Mouse (Mus musculus) urinary bladder, postnatal 14 days (tissue): ENCODE measurements around the gene Mylk2.

Experiments used
- DNase-seq: peaks from one replicate; pipeline ENCODE4 v3.0.0; 2021; ENCODE audit warnings: low spot score

Mylk2 gene

DNA sequence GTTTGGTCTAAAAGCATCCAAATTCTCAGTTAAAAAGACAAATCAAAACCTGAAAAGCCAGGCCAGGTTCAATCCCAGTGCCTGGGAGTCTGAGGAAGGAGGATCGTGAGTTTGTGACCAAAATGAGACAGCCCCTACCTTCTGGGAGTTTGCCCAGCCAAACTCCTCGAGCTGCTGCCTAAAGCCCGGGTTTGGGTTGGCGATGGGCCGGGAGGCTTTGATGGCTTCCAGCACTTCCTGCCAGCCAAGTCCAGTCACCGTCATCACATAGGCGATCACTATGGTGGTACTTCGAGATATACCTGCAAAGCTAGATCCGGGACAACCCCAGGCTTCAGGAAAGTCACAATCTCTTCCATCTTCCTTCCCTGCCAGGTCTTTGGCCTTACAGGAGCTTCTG is 32.9 kb downstream of the Mylk2 start:
- no peak for DNase-seq

DNA sequence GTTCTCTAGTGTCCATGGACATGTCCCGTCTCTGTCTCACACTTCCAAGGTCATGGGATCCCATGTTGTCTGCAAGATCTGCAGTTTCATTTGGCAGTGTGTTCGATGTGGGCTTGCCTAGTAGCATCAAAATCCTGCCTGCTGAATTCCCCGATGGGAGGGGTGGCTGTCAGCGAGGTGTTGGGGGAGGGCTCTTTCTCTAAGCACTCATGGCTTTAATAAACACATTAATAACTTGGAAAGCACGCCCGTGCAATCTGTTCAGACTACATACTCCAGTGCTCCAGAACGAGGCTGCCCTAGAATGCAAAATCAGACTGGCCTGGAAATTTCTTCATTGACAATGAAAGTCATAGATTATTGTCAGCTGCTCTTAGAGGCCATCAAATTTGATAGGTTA is 35.9 kb downstream of the Mylk2 start:
- no peak for DNase-seq

DNA sequence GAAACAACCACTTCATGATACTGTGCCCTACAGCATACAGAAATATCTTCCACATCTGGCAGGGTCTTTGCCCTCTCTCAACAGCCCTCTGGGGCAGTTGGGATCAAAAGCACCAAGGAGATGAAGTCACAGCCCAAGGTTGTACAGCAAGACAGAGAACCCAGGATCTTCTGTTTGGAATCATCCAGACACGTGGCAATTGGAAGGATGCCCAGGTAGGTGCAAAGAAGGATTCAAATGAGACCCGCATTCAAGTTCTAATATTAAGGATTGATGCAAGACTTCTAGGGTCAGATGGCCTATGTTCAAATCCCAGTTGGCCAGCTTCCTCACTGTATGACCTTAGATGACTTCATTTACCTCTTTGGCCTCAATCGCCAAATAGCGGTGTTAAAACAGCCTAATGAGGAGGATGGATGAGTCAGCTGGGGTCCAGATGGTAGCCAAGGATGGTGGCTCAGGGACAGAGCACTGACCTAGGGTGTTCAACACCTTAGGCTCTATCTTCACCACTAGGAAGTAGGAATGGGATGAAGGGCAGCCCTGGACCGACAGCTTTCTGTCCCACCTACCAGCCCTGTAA is 37.4 kb downstream of the Mylk2 start:
- no peak for DNase-seq

DNA sequence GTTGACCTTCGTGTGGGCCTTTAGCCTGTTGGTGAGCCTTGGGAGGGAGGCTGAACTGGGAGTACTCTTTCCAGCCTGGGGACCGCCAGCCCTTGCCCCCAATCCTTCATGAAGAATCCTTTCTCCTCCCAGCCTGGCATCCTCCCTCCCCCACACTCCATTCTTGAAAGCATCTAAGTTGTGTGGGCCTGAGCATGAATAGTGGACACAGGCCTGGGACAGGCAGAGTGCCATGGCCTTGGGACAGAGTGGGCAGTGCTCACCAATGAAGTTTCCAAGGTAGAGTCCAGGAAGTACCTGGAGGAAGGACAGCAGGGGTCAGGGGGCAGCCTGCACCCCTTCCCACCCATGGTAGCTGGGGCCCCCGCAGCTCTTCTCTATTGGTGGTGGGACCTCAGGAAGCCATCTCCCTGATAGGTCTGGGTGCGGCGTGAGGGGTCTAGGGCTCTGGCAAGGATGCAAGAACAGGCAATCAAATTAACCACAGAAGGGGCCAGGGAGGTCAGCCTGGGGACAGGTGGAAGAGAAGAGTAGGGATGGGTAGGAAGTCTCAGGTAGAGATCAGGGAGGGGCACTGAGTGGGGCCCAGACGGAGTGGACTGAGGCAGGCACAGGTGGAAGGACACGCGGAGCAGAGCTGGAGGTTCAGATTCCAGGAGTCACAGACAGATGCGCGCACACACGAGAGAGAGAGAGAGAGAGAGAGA is 39.4 kb downstream of the Mylk2 start:
- no peak for DNase-seq

DNA sequence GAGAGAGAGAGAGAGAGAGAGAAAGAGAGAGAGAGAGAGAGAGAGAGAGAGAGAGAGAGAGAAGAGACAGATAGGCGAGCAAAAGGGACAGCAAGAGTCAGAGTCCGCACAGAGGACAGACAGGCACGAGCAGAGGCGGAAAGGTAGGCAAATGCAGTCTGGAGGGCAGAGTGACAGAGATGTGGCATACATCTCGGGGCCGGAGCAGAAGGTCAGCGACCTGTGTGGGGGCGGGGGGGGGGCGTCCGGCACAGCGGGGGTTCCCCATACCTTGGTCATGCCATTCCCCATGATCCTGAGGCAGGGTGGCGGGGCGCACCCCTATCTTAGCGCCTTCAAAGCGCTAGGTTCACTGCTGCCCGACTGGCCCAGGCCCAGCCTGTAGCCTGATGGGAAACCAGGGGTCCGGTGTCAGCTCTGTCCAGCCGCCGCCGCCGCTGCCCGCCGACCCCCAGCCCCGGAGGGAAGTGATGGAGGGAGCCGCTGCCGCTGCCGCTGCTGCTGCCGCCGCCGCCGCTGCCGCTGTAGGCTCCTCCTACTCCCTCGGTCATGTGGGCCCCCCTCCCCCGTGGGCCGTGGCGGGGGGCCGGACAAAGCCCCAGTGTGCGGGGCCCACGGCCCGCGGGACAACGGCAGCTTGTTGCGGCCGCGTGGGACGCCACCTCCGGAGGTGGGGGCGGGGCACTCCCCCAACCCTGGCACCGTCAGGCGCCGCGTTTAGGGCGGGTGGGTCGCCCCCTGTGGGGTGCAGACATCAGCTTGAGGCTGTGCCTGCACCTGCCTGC is 40.1 kb downstream of the Mylk2 start, which contains the start of gene Dusp15:
TSS of gene Dusp15 (minus strand) at position 634 of the 785 bp plus-strand sequence.
- no peak for DNase-seq

DNA sequence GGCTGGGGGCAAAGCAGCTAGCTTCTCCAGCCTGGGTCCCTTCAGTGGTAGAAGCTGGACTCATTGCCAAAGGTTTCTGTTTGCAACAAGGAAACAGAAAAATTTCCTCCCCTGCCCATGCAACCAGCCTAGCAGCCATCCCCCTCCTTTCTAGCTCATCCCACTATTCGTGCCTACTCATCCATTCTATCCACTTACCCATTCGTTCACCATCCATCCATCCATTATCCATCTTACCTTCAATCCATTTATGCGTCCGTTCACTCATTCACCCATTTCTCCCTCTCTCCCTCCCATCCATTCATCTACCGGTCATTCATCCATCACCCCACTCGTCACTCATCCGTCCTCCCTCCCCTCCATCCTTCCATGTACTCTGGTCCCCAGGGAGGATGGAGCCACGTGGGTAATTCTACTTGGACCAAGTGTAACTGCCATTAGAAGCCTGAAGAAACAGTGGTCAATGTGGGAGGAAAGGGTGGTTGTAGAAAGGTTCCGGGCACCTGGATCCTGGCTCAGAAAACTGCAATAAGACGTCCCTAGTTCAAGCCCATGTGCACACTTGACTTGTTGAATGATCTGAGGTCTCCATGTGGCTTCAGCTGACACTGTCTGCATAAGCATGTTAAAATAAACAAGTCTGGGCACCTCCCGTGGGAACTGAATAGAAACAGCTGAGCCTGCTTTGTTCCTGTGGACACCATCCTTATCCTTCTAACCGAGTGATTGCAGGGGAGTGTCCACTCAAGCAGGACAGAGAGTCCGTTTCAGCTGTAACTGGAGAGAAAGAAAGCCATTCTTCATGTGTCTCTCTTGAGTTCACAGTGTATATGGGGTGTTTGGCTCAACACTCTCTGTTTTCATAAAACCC is 40.9 kb downstream of the Mylk2 start:
- DNase-seq: no peak

DNA sequence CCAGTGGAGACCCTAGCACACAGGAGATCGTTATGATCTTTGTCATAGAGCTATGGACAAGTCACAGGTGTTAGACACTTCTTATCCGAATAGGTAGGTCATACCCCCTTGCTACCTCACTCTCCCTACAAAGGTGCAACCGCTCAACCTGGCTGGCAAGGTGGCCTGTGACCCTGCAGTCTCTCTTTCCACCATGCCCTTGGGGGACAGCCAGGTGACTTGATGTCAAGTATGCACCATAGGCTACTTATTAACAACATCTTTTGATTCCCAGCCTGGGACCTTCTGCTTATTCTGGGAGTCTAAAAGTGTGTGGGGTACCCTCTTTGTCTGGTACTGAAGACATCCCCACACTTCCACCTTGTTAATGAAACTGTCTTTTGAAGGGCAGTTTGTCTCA is 47.0 kb downstream of the Mylk2 start:
- no peak for DNase-seq

DNA sequence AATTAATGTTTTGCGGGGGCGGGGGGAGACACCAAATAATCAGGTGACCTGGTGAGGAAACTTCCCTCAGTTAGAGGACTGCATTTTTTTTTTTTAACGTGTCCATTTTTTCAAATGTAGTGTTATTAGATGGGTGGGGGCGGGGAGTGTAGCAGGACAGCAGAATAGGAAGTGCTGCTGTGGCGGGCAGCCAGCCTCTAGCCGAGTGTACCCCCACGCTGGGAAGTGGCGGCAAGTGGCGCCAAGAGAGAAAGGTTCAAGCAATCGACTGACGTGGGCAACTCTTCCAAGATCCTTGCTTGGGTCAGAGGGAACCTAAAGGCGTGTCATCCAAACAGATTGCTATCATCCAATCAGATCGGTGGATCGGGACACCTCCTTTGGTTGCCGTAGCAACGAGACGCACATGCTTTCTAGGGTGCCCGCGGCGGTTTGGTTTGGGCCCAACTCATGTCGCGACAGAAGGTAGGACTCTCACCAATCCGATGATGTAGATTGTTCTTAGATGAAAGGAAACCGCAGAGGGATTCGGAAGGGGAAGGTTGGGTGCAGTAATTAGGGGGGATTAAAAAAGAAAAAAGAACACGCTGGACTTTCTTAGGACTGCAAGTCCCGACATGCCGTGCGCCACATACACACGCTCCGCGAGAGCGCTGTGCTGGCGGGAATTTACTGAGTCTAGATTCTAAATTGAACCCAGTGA is 51.1 kb downstream of the Mylk2 start, which contains the start of gene Ttll9:
TSS of gene Ttll9 (plus strand) at position 395 of the 703 bp plus-strand sequence.
- DNase-seq: peak; percentile 74

DNA sequence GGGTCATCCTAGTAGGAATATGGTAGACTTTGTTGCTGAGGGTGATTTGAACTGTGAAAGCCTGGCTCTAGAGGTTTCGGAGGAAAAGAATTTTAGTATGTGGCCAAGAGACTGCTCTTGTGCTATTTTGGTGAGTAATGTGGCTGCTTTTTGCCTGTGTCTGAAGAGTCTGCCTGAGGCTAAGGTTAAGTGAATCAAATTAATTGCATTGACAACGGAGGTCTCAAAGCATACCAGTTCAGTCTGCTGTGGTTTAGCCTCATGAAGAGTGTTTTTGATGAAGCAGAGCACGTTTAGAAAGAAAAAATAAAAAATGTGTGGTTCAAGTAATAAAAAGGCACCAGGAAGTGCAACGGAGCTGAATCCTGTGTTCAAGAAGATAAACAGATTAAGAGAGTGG is 54.4 kb downstream of the Mylk2 start:
- no peak for DNase-seq
